Mouse (Mus musculus) layer of hippocampus, adult 9-11 months (tissue): ENCODE data around the gene Actrt2.
A peak's percentile ranks its signal among the peaks of the same experiment; 100 is the strongest.

ENCODE experiments used
- DNase-seq: peaks from one replicate; pipeline ENCODE4 v3.0.0; 2022

Actrt2 gene

GRCm38 (mm10) chr4:154682311-154682710 lies 14.6 kb upstream of the Actrt2 start:
- no peak for DNase-seq

GRCm38 (mm10) chr4:154675441-154676000 lies 7.9 kb upstream of the Actrt2 start:
- DNase-seq, result no peak

- DNase-seq, result no peak
Measured at GRCm38 (mm10) chr4:154674966-154675365, 7.3 kb upstream of the Actrt2 start.

- no peak for DNase-seq
Measured at GRCm38 (mm10) chr4:154674541-154674940, 6.9 kb upstream of the Actrt2 start.

GRCm38 (mm10) chr4:154673986-154674385 lies 6.3 kb upstream of the Actrt2 start:
- DNase-seq, result no peak

- no peak for DNase-seq
Measured at GRCm38 (mm10) chr4:154672027-154672426, 4.4 kb upstream of the Actrt2 start.

- no peak for DNase-seq
Measured at GRCm38 (mm10) chr4:154671232-154671912, 3.7 kb upstream of the Actrt2 start.

GRCm38 (mm10) chr4:154662681-154663215 lies 4.9 kb downstream of the Actrt2 start:
- no peak for DNase-seq

GRCm38 (mm10) chr4:154661256-154661655 lies 6.4 kb downstream of the Actrt2 start:
- no peak for DNase-seq

- no peak for DNase-seq
Measured at GRCm38 (mm10) chr4:154660025-154660424, 7.6 kb downstream of the Actrt2 start.

- DNase-seq, result peak; percentile 70
Measured at GRCm38 (mm10) chr4:154655134-154655910, 12.3 kb downstream of the Actrt2 start.

GRCm38 (mm10) chr4:154652494-154652893 lies 15.2 kb downstream of the Actrt2 start:
- DNase-seq, result no peak

- DNase-seq, result no peak
Measured at GRCm38 (mm10) chr4:154649083-154649747, 18.5 kb downstream of the Actrt2 start.

- DNase-seq, result no peak
Measured at GRCm38 (mm10) chr4:154642496-154642895, 25.2 kb downstream of the Actrt2 start.

GRCm38 (mm10) chr4:154641296-154642110 lies 26.2 kb downstream of the Actrt2 start:
- DNase-seq, result no peak

GRCm38 (mm10) chr4:154640443-154641295 lies 27.0 kb downstream of the Actrt2 start:
- DNase-seq, result no peak

- DNase-seq, result no peak
Measured at GRCm38 (mm10) chr4:154639591-154640442, 27.9 kb downstream of the Actrt2 start.

- DNase-seq, result no peak
Measured at GRCm38 (mm10) chr4:154639126-154639525, 28.5 kb downstream of the Actrt2 start.

GRCm38 (mm10) chr4:154638320-154638886 lies 29.3 kb downstream of the Actrt2 start:
- no peak for DNase-seq
